Mouse (Mus musculus) erythroid progenitor cell, adult 5-6 weeks (primary cell): Measurements from ENCODE around the gene Pde3a. TPM values are rescaled to one million over a fixed set of nuclear protein-coding genes. Genes with fewer than 3 reads are reported as not detected.
"Not testable (repeated sequence)": the region's sequence is repeated elsewhere in the genome, so short reads cannot be mapped to it uniquely, and the experiment has no call there.

ENCODE experiments used
- ATAC-seq: replicated peaks from 2 replicates; pipeline ENCODE4 v1.8.0; 2016; ENCODE audit warnings: moderate number of reproducible peaks, mild to moderate bottlenecking, moderate TSS enrichment, inconsistent platforms; ENCODE audit not compliant: poor library complexity, low FRiP score, severe bottlenecking
- total RNA-seq, 2 experiments: library from RNA; stranded (forward) in 1 of 2; stranded (reverse) in 1 of 2; fragments of 150-400 nt in 1 of 2; fragments of 186-747, 209-891 nt in 1 of 2; gene quantifications; 2 replicates each; pipeline versions ENCODE4 v1.2.3 to v1.2.4; 2015 to 2017; ENCODE audit warnings: low replicate concordance in 2 of 2

Gene Pde3a
- total RNA-seq, 2 experiments from 2014 or later, result not detected

DNA sequence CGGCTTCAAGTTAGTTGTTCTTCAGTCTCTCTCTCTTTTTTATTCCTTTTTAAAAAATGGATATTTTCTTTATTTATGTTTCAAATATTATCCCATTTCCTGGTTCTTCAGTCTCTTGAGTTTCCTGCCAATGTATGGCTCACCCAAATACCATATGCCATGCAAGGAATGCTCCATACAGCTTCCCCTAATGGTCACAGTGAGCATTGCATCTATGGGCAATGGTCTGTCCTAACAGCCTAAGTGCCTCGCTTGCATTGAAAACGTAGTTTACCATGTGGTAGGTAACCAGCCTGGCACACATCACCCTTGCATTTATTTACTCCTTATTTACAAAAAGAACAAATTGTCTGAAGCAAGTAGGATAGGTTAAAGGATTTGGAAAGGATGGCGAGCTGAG is 64.0 kb downstream of the Pde3a start:
- no peak for ATAC-seq

GRCm38 (mm10) chr6:141318440-141318839 is 69.4 kb downstream of the Pde3a start:
- ATAC-seq, result no peak

DNA sequence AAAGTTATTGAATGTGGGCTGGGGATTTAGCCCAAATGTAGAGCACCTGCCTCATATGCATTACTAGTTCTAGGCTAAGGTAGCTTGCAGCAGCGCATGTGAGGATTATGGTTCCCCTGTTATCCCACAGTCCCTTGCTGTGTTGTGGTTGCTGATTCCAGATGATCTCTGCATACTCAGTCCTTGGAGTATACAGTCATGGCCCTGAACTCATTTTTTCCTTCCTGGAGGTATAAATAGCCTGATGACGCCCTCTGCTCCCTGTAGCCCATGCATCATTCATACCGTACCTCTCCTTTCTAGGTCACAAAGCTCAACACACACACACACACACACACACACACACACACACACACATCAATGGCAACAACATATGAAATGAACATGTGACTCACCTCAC is 72.2 kb downstream of the Pde3a start:
- no peak for ATAC-seq

DNA sequence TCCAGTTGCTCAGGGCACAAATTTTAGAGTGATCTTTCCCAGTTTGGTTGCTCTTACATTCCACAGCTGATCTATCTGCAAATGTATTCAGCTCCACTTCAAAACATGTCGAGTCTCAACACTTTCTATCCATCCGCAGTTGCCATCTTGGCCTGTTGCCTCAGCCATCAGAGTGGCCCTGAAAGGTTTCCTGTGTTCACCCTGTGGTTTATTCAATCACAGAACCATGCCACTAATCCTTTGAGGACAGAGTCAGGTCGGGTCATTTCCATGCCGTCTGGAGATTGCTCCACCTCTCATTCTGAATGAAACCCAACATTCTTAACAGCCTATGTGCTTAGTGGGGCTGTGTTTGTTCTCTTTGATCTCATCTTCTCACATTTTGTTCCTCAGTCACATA is 73.9 kb downstream of the Pde3a start:
- no peak for ATAC-seq

GRCm38 (mm10) chr6:141327134-141327533 is 78.1 kb downstream of the Pde3a start:
- not testable (repeated sequence) for ATAC-seq

DNA sequence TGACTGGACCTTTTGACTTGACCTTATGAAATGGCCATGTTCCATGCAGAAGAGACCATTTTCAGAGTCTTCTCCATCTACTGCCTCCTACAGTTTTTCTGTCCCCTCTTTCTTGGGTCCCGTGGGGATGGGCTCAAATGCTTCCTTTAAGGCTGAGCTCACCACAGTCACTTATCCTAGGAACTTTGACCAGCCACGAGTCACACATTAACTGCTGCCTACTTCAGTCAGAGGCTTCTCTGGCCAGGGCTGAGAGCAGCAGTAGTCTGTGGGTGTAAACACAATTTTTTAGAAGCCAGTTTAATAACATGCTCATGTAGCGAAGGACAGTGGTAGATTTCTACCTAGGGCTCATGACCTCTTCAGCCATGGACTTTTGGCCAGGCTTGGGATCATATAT is 79.0 kb downstream of the Pde3a start:
- no peak for ATAC-seq

- ATAC-seq, result no peak
Measured at GRCm38 (mm10) chr6:141331464-141331863, 82.4 kb downstream of the Pde3a start.

- ATAC-seq, result no peak
Measured at GRCm38 (mm10) chr6:141332613-141333165, 83.6 kb downstream of the Pde3a start.

DNA sequence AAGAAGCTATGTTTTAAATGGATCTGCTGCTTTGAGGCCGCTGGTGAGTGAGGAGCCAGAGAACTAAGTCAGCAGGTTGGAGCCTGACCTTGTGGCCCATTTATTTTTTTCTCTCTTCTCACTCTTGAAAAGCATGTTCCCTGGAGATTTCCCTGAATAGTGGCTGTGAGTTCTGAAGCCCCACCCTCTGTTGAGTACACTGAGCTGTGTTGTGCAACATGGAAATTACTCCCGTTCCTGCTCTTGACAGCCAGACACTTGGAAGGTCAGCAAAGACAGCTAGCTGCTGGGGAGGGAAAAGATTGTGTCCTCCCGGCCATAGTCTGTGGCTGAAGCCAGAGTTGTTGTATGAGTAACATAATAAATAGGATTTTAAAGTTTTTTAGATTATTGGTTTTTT is 84.2 kb downstream of the Pde3a start:
- ATAC-seq, result no peak

- ATAC-seq, result no peak
Measured at GRCm38 (mm10) chr6:141335878-141336277, 86.8 kb downstream of the Pde3a start.

- ATAC-seq, result no peak
Measured at GRCm38 (mm10) chr6:141336438-141336837, 87.4 kb downstream of the Pde3a start.

GRCm38 (mm10) chr6:141337673-141338072 is 88.6 kb downstream of the Pde3a start:
- ATAC-seq, result no peak

- ATAC-seq, result no peak
Measured at GRCm38 (mm10) chr6:141341385-141341784, 92.3 kb downstream of the Pde3a start.

GRCm38 (mm10) chr6:141347870-141348269 is 98.8 kb downstream of the Pde3a start:
- ATAC-seq, result no peak

DNA sequence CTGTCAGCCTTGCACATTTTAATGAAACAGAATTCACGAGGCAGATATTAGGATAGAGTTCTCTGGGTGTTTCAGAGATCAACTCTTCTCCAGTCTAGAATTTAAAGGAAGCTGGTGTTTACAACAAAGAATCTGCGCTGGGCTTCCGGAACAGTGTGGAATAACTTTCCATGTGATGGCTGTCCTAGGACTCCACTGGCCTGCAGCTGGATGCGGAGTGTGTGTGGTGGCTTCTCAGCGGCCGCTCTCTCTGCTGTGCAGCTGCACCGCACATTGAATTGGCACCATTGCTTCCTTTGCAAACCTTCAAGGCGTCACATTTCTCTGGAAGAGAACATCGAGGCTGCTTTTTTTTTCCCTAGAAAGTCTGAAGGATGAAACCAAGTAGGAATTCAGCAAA is 99.5 kb downstream of the Pde3a start:
- no peak for ATAC-seq

DNA sequence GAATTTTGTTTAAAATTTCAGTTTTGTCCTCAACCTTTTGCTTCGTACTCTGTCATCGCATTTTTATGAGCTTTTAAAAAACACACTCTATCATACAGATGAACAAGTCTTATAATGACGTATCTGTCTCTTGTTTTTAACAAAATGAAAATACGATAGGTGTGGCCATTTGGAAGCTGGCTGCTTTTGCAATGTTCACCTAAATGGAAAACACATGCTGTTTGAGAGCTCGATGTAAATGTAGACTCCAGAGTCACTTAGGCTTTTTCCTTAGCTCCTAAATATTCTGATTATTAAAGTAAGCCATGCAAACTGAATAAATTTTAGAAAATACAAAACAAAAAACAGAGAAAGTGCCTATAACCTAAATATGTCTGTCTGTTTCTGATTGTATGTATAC is 101.2 kb downstream of the Pde3a start:
- no peak for ATAC-seq

DNA sequence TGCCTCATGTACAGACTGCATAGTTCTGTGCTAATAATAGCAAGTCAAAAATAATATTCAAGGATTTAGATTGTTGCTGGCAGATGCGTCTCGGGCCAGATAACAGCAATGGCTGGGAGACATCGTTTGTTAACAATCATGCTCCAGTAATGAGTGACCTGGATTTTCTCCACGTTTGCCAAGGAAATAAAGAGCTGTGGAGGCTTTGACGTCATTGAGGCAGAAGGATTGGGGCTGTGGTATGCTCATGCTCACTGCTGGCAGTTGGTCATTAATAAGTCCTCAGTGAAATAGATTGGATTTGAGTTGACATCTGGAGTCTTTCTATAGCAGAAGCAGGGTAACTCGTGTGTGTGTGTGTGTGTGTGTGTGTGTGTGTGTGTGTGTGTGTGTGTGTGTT is 103.2 kb downstream of the Pde3a start:
- no peak for ATAC-seq

DNA sequence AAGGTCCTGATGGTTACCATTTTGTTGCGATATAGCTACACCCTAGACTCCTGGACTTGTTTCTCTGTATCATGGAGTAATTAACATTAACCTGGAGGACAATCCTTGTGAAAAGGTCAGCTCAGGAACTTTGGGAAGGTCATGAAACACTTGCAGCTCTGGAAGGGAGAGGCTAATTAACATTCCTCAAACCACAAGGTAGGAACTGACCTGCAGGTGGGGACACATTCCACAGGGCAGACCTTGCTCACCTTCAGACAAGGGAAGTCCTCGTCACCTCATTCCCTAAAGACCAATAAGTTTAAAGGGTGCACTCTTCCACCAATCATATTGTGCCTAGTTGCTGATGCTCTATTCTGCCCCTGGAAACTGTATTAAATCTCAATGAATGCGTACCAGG is 114.6 kb downstream of the Pde3a start:
- no peak for ATAC-seq

GRCm38 (mm10) chr6:141367037-141367436 is 118.0 kb downstream of the Pde3a start:
- no peak for ATAC-seq

DNA sequence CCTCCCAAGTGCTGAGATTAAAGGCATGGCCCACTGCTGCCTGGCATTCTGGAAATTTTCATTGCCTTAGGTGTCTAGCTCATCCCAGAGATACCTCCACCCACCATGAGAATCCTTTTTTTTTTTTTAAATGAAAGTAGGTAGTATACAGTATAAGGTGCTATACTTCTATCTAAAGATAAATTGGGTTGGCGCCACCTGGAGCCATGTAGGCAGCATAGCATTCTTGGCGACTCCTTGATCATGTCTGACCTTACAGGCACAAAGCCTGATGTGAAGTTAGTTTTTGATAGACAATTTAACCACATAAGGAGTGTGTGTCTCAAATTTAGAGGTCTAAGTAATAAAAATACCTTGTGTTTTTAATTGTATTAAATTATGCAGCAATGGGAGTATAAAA is 123.6 kb downstream of the Pde3a start:
- no peak for ATAC-seq

GRCm38 (mm10) chr6:141374469-141375057 is 125.5 kb downstream of the Pde3a start:
- ATAC-seq, result no peak

- ATAC-seq, result no peak
Measured at GRCm38 (mm10) chr6:141375155-141375554, 126.1 kb downstream of the Pde3a start.
